Mouse (Mus musculus): ENCODE data around the gene Ralb. TPM values are rescaled to one million over a fixed set of nuclear protein-coding genes. Genes with fewer than 3 reads are reported as not detected.
A peak's percentile ranks its signal among the peaks of the same experiment; 100 is the strongest.

The Ralb gene
- polyA plus RNA-seq, 1 experiment from 2014 or later, result 174 TPM

DNA sequence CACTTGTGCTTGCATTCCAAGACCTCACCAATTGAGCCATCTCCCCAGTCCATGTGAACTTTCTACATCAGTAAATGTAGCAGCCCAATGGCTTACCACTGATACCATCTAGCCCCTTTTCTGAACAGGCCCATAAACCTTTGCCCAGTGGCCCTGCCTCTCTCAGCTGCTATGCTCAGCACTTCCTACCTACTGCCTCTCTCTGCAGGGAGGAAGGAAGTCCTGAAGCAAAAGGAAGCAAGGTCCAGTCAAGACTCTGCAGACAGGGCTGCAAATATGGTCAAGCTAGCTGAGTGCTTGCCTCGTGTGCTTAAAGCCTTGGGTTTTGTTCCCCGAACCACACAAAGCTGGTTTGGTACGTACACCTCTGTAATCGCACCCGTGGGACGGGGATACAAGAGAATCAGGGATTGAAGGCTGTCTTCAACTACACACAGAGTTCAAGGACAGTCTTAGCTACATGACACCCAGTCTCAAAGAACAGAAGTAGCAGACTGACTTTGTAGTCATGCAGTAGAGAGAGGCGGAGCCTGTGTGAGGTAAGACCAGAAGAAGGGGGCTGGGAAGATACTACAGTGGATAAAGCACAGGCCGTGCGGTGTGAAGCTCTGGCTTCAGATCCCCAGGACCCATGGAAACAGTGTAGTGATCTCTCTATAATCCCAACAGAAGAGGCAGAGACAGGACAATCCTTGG lies 5.9 kb downstream of the Ralb start:
- H3K9me3 ChIP-seq (ENCODE audit: low read length), result no peaks in the 10 kb centered on the region
- H3K27ac ChIP-seq (ENCODE audit: low read length), result peak overlapping the region; percentile 70
- WGBS, result 80% methylated on average over 9 of the region's 9 CpGs
- H3K4me3 ChIP-seq (ENCODE audit: low read length), result no peak overlapping the region
- ATAC-seq (ENCODE audit: low FRiP score, low TSS enrichment), result no peak
- H3K27me3 ChIP-seq (ENCODE audit: insufficient read depth, low read length), result no peaks in the 10 kb centered on the region
- peaks cover 43% of the 10 kb centered on the region for H3K4me1 ChIP-seq (ENCODE audit: insufficient read depth, low read length)
- no peak overlapping the region for H3K4me2 ChIP-seq (replicated peaks; ENCODE audit: low read depth, low read length)
- peaks cover 14% of the 10 kb centered on the region for H3K36me3 ChIP-seq (ENCODE audit: insufficient read depth, low read length)
- no peak overlapping the region for H3K9ac ChIP-seq (replicated peaks; ENCODE audit: low read length)

DNA sequence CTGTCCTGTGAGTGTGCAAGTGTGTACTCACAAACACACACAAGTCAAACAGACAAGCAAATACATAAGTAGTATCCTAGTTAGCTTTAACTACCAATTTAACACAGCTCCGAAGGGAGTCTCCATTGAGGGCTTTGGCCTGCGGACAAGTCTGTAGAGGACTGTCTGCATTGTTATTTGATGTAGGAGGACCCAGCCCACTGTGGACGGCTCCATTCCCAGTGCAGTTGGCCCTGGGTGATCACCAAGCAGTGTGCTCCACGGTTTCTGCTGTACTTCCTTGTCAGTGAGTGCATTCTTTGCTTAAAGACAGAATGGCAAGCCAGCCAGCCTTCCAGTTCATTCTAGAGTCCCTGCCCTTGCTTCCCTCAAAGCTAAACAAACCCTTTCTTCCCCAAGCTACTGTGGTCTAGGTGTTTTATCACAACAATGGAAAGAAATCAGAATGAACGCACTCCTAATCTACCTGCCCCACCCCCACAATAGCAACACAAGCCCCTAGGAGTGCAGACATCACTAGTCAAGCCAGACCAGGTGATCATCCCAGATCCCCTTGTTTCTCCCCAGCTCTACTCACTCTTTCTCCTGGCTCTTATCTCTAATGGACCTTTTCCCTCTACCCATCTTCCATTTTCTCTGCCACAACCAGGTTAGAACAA lies 7.1 kb downstream of the Ralb start:
- no peak overlapping the region for H3K9ac ChIP-seq (replicated peaks; ENCODE audit: low read length)
- no peak overlapping the region for H3K27ac ChIP-seq (ENCODE audit: low read length)
- H3K4me1 ChIP-seq (ENCODE audit: insufficient read depth, low read length), result peaks cover 43% of the 10 kb centered on the region
- 69% methylated on average over 5 of the region's 5 CpGs for WGBS
- no peak overlapping the region for H3K4me3 ChIP-seq (ENCODE audit: low read length)
- ATAC-seq (ENCODE audit: low FRiP score, low TSS enrichment), result no peak
- no peaks in the 10 kb centered on the region for H3K27me3 ChIP-seq (ENCODE audit: insufficient read depth, low read length)
- H3K36me3 ChIP-seq (ENCODE audit: insufficient read depth, low read length), result peaks cover 14% of the 10 kb centered on the region
- H3K9me3 ChIP-seq (ENCODE audit: low read length), result no peaks in the 10 kb centered on the region
- no peak overlapping the region for H3K4me2 ChIP-seq (replicated peaks; ENCODE audit: low read depth, low read length)

DNA sequence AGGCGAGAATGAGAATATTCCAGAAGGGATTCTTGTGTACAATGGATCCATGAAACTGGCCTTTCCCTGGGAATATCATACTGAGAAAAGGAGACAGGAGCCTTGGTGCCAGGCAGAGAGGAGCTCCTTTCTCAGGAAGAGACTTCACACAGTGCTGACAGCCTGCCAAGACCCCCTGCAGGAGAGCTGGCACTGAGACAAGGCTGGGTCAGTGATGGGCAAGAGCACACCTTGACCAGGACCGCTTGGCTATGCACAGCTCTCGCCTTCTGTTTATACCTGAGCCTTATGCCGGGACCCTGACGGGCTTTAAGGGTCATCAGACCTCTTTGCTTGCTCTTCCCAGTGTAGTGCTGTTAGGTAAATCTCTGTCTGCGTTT lies 9.2 kb downstream of the Ralb start:
- WGBS, result 92% methylated on average over 6 of the region's 6 CpGs
- Histone ChIP-seq H3K36me3 (ENCODE audit: insufficient read depth, low read length) (peaks cover 4% of the 10 kb centered on the region; the same call in 1 of the 2 replicates), H3K4me1 (ENCODE audit: insufficient read depth, low read length) (peaks cover 59% of the 10 kb centered on the region), H3K27me3 (ENCODE audit: insufficient read depth, low read length) (no peaks in the 10 kb centered on the region), H3K9me3 (ENCODE audit: low read length) (no peaks in the 10 kb centered on the region), H3K9ac (replicated peaks; ENCODE audit: low read length) (no peak overlapping the region), H3K4me2 (replicated peaks; ENCODE audit: low read depth, low read length) (no peak overlapping the region), H3K4me3 (ENCODE audit: low read length) (no peak overlapping the region), H3K27ac (ENCODE audit: low read length) (no peak overlapping the region)
- no peak for ATAC-seq (ENCODE audit: low FRiP score, low TSS enrichment)

DNA sequence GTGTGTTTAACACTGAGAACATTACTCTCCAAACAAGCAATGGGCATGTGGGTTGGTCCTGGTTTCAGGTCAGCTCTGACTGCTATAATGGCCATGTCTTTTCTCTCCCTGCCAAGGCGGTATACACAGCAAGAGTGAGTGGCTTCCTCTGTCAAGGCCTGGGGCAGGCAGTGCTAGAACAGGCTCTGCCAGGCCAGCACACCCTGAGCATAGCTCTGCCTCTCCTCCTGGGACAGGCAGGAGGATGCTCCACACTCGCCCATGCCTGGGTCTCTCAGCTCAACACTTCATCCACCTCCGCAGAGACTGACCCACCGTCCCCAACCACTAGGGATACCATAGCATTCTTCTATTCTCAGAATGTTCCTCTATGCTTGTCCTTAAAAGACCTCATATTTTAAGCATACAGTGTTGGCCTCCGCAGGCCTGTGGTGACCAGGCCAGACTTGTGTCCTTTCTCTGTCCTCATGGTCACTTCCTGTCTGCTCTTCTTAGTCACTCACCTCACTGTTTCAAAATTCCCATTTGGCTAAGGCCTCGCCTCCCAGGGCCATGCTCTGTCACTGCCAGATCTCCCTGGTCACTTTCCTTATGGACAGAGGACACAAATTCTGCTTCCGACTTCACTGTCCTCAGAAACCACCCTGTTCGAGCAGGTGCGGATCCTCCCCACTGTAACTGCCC lies 9.7 kb downstream of the Ralb start:
- no peaks in the 10 kb centered on the region for H3K9me3 ChIP-seq (ENCODE audit: low read length)
- H3K9ac ChIP-seq (replicated peaks; ENCODE audit: low read length), result no peak overlapping the region
- ATAC-seq (ENCODE audit: low FRiP score, low TSS enrichment), result no peak
- 0 out of 2 replicates have a peak, but pooled peaks cover 2% of the 10 kb centered on the region for H3K36me3 ChIP-seq (ENCODE audit: insufficient read depth, low read length)
- H3K4me2 ChIP-seq (replicated peaks; ENCODE audit: low read depth, low read length), result no peak overlapping the region
- H3K4me3 ChIP-seq (ENCODE audit: low read length), result no peak overlapping the region
- H3K4me1 ChIP-seq (ENCODE audit: insufficient read depth, low read length), result peaks cover 59% of the 10 kb centered on the region
- H3K27ac ChIP-seq (ENCODE audit: low read length), result no peak overlapping the region
- WGBS, result 94% methylated on average over 8 of the region's 9 CpGs
- H3K27me3 ChIP-seq (ENCODE audit: insufficient read depth, low read length), result no peaks in the 10 kb centered on the region

DNA sequence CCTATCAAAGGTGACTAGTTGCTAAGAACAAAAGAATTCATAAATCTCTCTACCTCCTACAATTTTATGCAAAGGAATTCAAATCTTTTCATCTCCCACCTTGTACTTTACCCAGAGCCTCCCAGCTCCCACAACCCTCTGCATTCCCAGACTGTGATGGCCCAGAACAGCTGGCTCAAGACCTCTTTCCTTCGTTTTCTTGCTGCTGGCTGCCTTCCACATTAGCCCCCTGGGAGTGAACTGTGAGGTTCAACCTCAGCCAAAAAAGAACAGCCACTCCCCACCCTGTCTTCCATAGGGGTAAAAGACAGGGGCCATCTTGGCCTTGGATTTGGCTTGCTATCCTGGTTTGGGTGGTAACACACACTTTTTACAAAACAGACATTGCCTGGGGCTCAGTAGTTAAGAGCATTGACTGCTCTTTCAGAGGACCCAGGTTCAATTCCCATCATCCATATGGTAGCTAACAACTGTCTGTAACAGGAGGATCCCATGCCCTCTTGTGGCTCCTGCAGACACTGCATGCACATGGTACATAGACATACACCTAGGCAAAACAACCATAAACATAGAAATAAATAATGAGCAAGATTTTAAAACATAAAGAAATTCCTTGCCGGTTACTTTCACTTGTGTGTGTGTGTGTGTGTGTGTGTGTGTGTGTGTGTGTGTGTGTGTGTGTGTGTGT lies 10.4 kb downstream of the Ralb start:
- Histone ChIP-seq H3K36me3 (ENCODE audit: insufficient read depth, low read length) (no peaks in the 10 kb centered on the region), H3K4me3 (ENCODE audit: low read length) (no peak overlapping the region), H3K27me3 (ENCODE audit: insufficient read depth, low read length) (no peaks in the 10 kb centered on the region), H3K4me1 (ENCODE audit: insufficient read depth, low read length) (peaks cover 59% of the 10 kb centered on the region), H3K4me2 (replicated peaks; ENCODE audit: low read depth, low read length) (no peak overlapping the region), H3K9me3 (ENCODE audit: low read length) (no peaks in the 10 kb centered on the region), H3K27ac (ENCODE audit: low read length) (peak overlapping the region; percentile 34; the same call in 1 of the 2 replicates), H3K9ac (replicated peaks; ENCODE audit: low read length) (no peak overlapping the region)
- no peak for ATAC-seq (ENCODE audit: low FRiP score, low TSS enrichment)
- 62% methylated on average over 2 of the region's 2 CpGs for WGBS

DNA sequence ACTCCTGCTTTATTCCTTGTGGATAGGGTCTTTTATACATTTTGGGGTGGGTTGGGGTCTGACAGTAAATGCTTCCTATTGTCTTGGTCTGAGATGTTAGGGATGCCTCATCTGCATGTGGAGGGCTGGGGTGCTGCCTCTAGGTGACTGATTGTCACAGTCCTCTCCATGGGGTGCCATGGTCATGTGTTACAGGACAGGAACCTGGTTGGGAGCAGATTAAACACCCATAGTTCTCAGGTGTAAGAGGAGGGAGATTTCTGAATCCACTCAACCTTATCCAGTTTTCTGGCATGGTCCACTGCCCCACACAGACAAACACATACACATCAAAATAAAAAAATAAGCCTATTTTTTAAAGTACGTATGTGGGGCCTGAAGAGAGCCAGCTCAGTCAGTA lies 12.1 kb downstream of the Ralb start:
- peak overlapping the region; percentile 86 for H3K27ac ChIP-seq (ENCODE audit: low read length)
- peak overlapping the region; percentile 36 for H3K4me2 ChIP-seq (replicated peaks; ENCODE audit: low read depth, low read length)
- no peaks in the 10 kb centered on the region for H3K36me3 ChIP-seq (ENCODE audit: insufficient read depth, low read length)
- peak; percentile 40; the same call in 1 of the 2 replicates for ATAC-seq (ENCODE audit: low FRiP score, low TSS enrichment)
- no peaks in the 10 kb centered on the region for H3K9me3 ChIP-seq (ENCODE audit: low read length)
- WGBS, result 54% methylated on average over 1 of the region's 1 CpGs
- no peak overlapping the region for H3K4me3 ChIP-seq (ENCODE audit: low read length)
- 0 out of 2 replicates have a peak overlapping the region, but pooled peaks have one; percentile 14 for H3K9ac ChIP-seq (replicated peaks; ENCODE audit: low read length)
- H3K27me3 ChIP-seq (ENCODE audit: insufficient read depth, low read length), result no peaks in the 10 kb centered on the region
- H3K4me1 ChIP-seq (ENCODE audit: insufficient read depth, low read length), result peaks cover 55% of the 10 kb centered on the region

DNA sequence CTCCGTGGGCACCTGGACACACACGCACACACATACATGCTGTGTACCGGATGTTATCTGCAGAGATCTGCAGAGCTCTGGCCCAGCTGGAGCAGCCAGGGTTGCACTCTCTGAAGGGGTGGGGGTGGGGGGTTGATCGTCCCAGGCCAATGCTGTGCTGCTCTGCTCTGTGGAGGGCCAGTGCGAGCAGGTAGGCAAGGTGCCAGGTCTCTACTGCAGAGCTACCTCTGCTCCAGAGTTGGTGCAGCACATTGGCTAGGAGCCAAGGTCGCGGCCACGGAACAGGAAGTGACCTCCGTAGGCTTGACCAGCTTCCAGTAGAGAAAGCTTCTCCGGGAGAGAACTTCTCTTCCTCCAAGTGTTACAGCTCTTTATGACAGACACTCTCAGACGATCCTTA lies 12.5 kb downstream of the Ralb start:
- Histone ChIP-seq H3K4me1 (ENCODE audit: insufficient read depth, low read length) (peaks cover 52% of the 10 kb centered on the region), H3K27ac (ENCODE audit: low read length) (peak overlapping the region; percentile 86), H3K9ac (replicated peaks; ENCODE audit: low read length) (0 out of 2 replicates have a peak overlapping the region, but pooled peaks have one; percentile 14), H3K9me3 (ENCODE audit: low read length) (no peaks in the 10 kb centered on the region), H3K36me3 (ENCODE audit: insufficient read depth, low read length) (no peaks in the 10 kb centered on the region), H3K27me3 (ENCODE audit: insufficient read depth, low read length) (no peaks in the 10 kb centered on the region), H3K4me2 (replicated peaks; ENCODE audit: low read depth, low read length) (peak overlapping the region; percentile 36), H3K4me3 (ENCODE audit: low read length) (no peak overlapping the region)
- ATAC-seq (ENCODE audit: low FRiP score, low TSS enrichment), result peak; percentile 91
- 26% methylated on average over 11 of the region's 11 CpGs for WGBS

DNA sequence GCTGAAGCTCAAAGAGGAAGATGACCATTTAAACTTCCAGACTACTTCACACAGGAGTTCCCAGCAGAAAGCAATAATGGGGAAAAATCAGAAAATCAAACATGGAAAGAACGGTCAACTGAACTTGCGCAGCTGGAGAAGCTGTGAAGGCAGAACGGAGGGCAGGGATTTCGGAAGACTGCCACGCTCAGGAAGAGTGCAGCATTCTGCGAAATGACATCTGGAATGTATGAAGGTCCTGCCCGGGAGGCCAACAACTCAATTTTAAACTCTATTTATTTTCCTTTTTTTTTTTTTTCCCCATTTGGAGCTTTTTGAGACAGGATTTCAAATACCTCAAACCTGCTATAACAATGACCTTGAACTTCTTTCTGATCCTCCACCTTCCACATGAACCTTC lies 13.8 kb downstream of the Ralb start:
- H3K9me3 ChIP-seq (ENCODE audit: low read length), result no peaks in the 10 kb centered on the region
- H3K27ac ChIP-seq (ENCODE audit: low read length), result no peak overlapping the region
- WGBS, result 75% methylated on average over 7 of the region's 7 CpGs
- no peaks in the 10 kb centered on the region for H3K36me3 ChIP-seq (ENCODE audit: insufficient read depth, low read length)
- H3K27me3 ChIP-seq (ENCODE audit: insufficient read depth, low read length), result no peaks in the 10 kb centered on the region
- no peak overlapping the region for H3K4me2 ChIP-seq (replicated peaks; ENCODE audit: low read depth, low read length)
- ATAC-seq (ENCODE audit: low FRiP score, low TSS enrichment), result no peak
- peaks cover 50% of the 10 kb centered on the region for H3K4me1 ChIP-seq (ENCODE audit: insufficient read depth, low read length)
- no peak overlapping the region for H3K9ac ChIP-seq (replicated peaks; ENCODE audit: low read length)
- no peak overlapping the region for H3K4me3 ChIP-seq (ENCODE audit: low read length)

DNA sequence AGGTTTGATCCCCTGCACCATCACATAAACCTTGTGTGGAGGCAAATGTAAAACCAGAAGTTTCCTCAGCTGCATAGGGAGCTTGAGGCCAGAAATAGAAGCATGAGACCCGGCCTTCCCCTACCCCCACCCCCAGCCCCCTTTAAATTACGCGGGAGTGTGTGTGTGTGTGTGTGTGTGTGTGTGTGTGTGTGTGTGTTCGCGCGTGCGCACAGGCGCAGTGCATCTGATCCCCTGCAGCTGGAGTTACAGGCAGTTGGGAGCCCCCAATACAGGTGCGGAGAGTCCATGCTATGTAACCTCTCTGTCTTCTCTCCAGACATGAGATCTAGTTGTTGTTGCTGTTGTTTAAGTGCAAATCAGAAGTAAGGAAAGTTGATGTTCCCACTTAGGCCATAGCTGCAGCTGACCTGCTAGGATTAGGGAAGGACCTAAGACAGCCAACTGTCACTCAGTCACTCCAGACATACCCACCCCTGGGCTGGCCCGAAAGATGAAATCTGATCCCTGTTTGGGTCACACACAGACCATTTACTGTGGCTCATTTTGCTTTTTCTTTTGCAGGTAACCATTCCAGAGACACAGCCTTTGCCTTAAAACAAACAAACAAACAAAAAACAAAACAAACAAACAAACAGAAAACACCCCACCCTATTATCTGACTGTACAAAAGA lies 16.5 kb downstream of the Ralb start:
- Histone ChIP-seq H3K4me3 (ENCODE audit: low read length) (no peak overlapping the region), H3K4me1 (ENCODE audit: insufficient read depth, low read length) (peaks cover 49% of the 10 kb centered on the region), H3K36me3 (ENCODE audit: insufficient read depth, low read length) (0 out of 2 replicates have a peak, but pooled peaks cover 3% of the 10 kb centered on the region), H3K9ac (replicated peaks; ENCODE audit: low read length) (no peak overlapping the region), H3K9me3 (ENCODE audit: low read length) (no peaks in the 10 kb centered on the region), H3K27ac (ENCODE audit: low read length) (peak overlapping the region; percentile 35; the same call in 1 of the 2 replicates), H3K27me3 (ENCODE audit: insufficient read depth, low read length) (no peaks in the 10 kb centered on the region), H3K4me2 (replicated peaks; ENCODE audit: low read depth, low read length) (no peak overlapping the region)
- no peak for ATAC-seq (ENCODE audit: low FRiP score, low TSS enrichment)
- 43% methylated on average over 10 of the region's 10 CpGs for WGBS
